Mouse (Mus musculus) erythroblast, embryonic 14.5 days (primary cell): Measurements from ENCODE around the gene Dcakd.

ENCODE experiments used
- GATA1 ChIP-seq: IDR thresholded peaks from 2 replicates; pipeline ENCODE4 v1.6.1; 2012; ENCODE audit warnings: low read length, inconsistent platforms, mixed read lengths
- TAL1 ChIP-seq: IDR thresholded peaks from 3 replicates; pipeline ENCODE4 v1.6.1; 2012; ENCODE audit warnings: low read length, inconsistent platforms, mixed read lengths

DNA sequence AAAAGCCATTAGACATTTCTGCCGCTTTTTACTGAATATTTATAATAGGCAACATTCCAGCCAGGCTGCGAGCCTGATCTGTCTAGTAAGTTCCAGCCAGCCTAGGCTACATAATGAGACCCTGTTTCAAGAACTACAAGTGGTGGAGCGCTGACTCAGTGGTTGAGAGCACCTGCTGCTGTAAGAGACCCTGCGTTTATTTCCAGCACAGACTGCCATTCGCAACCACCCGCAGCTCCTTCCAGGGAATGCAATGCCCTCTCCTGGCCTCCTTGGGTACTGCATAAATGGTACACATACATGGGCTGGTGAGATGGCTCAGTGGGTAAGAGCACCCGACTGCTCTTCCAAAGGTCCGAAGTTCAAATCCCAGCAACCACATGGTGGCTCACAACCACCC, 18.9 kb downstream of the Dcakd start:
- TF ChIP-seq TAL1 (no peak), GATA1 (no peak)
